ENCODE assay signal across 10 mouse cellular contexts in the genomic region with DNA sequence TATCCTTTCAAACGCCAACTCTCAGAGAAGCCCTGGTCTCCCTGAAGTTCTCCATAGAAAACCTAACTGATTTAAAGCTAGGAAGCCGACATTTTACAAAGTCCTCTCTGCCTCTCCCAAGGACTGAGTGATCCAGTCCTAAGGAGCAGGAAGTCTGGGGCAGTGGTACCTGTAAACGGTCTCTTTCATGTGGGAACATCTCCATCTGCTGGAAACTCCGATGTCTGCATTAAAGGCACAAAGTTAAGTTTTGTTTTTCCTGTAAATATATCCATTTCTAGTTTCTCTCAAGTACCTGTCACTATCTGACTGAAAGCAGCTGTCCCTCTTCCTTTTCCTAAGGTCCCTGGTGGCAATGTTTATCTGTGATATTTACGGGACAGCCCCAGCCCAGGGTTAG.
A peak's percentile ranks its signal among the peaks of the same experiment; 100 is the strongest.
DNase-seq lines count a peak whose midpoint lies in the region; ATAC-seq and TF ChIP-seq lines count a peak whose summit lies in the region.
"Had no signal": no experiment of that assay in that cellular context is flagged by ENCODE, and none has a peak within 500 bp of the region (broad histone marks: within the 10 kb centered on the region; RNA-seq: fewer than 3 reads in every experiment).

No protein-coding gene starts in this region.

- no peaks in the 10 kb centered on the region for H3K4me1 ChIP-seq in heart, postnatal 0 days (ENCODE audit: control insufficient read depth, insufficient read depth)
- H3K4me1 ChIP-seq in heart, embryonic 11.5 days (ENCODE audit: control insufficient read depth, insufficient read depth, low read length): peaks cover 26% of the 10 kb centered on the region
- peaks cover 0 to 13% of the 10 kb centered on the region in 2 experiments; a peak in 2 of 4 replicates for H3K4me1 ChIP-seq in CH12.LX (ENCODE audit: control insufficient read depth in 1 of 2, insufficient read depth in 2 of 2)
- H3K4me1 ChIP-seq in kidney, embryonic 16.5 days (ENCODE audit: insufficient read depth, low read length): peaks cover 45% of the 10 kb centered on the region

- ATAC-seq in heart, postnatal 0 days (ENCODE audit: insufficient read depth, low read depth): no peak
- no peak for ATAC-seq in heart, embryonic 11.5 days (replicated peaks; ENCODE audit: insufficient number of reproducible peaks, low FRiP score, low TSS enrichment)
- ATAC-seq in kidney, embryonic 16.5 days (ENCODE audit: low FRiP score, low TSS enrichment): peak; percentile 69

- no peak overlapping the region for H3K4me3 ChIP-seq in heart, postnatal 0 days (ENCODE audit: low read depth, low read length)
- H3K4me3 ChIP-seq in heart, embryonic 11.5 days (ENCODE audit: low read depth, low read length): no peak overlapping the region
- no peak overlapping the region for H3K4me3 ChIP-seq in CH12.LX (replicated peaks in 1 of 3; ENCODE audit: low read depth in 2 of 3, low read length in 2 of 3, poor library complexity in 1 of 3)
- H3K4me3 ChIP-seq in kidney, embryonic 16.5 days (ENCODE audit: low read length): no peak overlapping the region
- H3K4me3 ChIP-seq: liver, embryonic 15.5 days had no signal

- peak; percentile 47 for TF ChIP-seq RAD21 in CH12.LX (IDR thresholded peaks at IDR 0.05; ENCODE audit: low read depth, low read length)

- no peak overlapping the region for H3K4me2 ChIP-seq in heart, postnatal 0 days (ENCODE audit: low read depth, low read length)
- no peak overlapping the region for H3K4me2 ChIP-seq in heart, embryonic 11.5 days
- H3K4me2 ChIP-seq in CH12.LX (ENCODE audit: insufficient read depth, low read depth, poor library complexity, severe bottlenecking): no peak overlapping the region
- no peak overlapping the region for H3K4me2 ChIP-seq in kidney, embryonic 16.5 days (replicated peaks; ENCODE audit: low read depth, low read length)
- H3K4me2 ChIP-seq: liver, embryonic 15.5 days had no signal

- H3K27ac ChIP-seq in heart, postnatal 0 days (ENCODE audit: low read depth): no peak overlapping the region
- no peak overlapping the region for H3K27ac ChIP-seq in heart, embryonic 11.5 days (ENCODE audit: low read depth, low read length)
- no peak overlapping the region for H3K27ac ChIP-seq in CH12.LX (ENCODE audit: insufficient read depth, low read depth)
- H3K27ac ChIP-seq in kidney, embryonic 16.5 days (ENCODE audit: low read length): peak overlapping the region; percentile 75
- H3K27ac ChIP-seq: liver, embryonic 15.5 days had no signal

- DNase-seq in heart, postnatal 0 days (ENCODE audit: low spot score): peak; percentile 29
- DNase-seq in CH12.LX (ENCODE audit: extremely low read depth): no peak
- peak; percentile 74 for DNase-seq in embryo, embryonic 10.5 days (ENCODE audit: low spot score)
- DNase-seq in layer of hippocampus, postnatal 36 days: no peak
- DNase-seq in thymus, postnatal 0 days (ENCODE audit: low spot score): no peak
- DNase-seq in urinary bladder, postnatal 10 days (ENCODE audit: low spot score): no peak
- DNase-seq: cerebellum, adult 11-12 months had no signal

- no peaks in the 10 kb centered on the region for H3K9me3 ChIP-seq in heart, postnatal 0 days (replicated peaks; ENCODE audit: control insufficient read depth, low read length)
- H3K9me3 ChIP-seq in heart, embryonic 11.5 days (replicated peaks; ENCODE audit: control insufficient read depth, low read length): no peaks in the 10 kb centered on the region
- H3K9me3 ChIP-seq in CH12.LX (replicated peaks; ENCODE audit: low read length): no peaks in the 10 kb centered on the region
- no peaks in the 10 kb centered on the region for H3K9me3 ChIP-seq in kidney, embryonic 16.5 days (ENCODE audit: low read length)
- H3K9me3 ChIP-seq: liver, embryonic 15.5 days had no signal

- no peaks in the 10 kb centered on the region for H3K79me2 ChIP-seq in CH12.LX (replicated peaks; ENCODE audit: control insufficient read depth, extremely low read depth, insufficient read depth, poor library complexity, severe bottlenecking)

- no peak for TF ChIP-seq EP300 in heart, postnatal 0 days (IDR thresholded peaks at IDR 0.05; ENCODE audit: low read depth)
- TF ChIP-seq EP300 in CH12.LX (IDR thresholded peaks at IDR 0.05; ENCODE audit: low read length): no peak

- peak; percentile 47 for TF ChIP-seq CTCF in heart, postnatal 0 days (IDR thresholded peaks at IDR 0.05; ENCODE audit: low read depth)
- TF ChIP-seq CTCF in CH12.LX (conservative IDR thresholded peaks at IDR 0.05 in 1 of 2, IDR thresholded peaks at IDR 0.05 in 1 of 2; ENCODE audit: low read depth in 2 of 2, low read length in 2 of 2): peak; percentile 13 to 48; a peak in 2 of 4 replicates

- no peak for TF ChIP-seq POLR2A in CH12.LX (IDR thresholded peaks at IDR 0.05; ENCODE audit: low read depth, low read length)

- no peaks in the 10 kb centered on the region for H3K36me3 ChIP-seq in heart, postnatal 0 days (replicated peaks; ENCODE audit: control insufficient read depth, insufficient read depth, low read length)
- no peaks in the 10 kb centered on the region for H3K36me3 ChIP-seq in heart, embryonic 11.5 days (ENCODE audit: control insufficient read depth, insufficient read depth, low read length)
- no peaks in the 10 kb centered on the region for H3K36me3 ChIP-seq in CH12.LX (replicated peaks in 1 of 2; ENCODE audit: control insufficient read depth in 1 of 2, insufficient read depth in 1 of 2, low read length in 1 of 2)
- no peaks in the 10 kb centered on the region for H3K36me3 ChIP-seq in kidney, embryonic 16.5 days (ENCODE audit: insufficient read depth, low read length)
- H3K36me3 ChIP-seq: liver, embryonic 15.5 days had no signal

- dilution Hi-C loops in CH12.LX (cut with MboI; ENCODE audit: extremely low pct_ligation_motif_present, extremely low pct_unique_long_range_greater_than_20kb, low sequenced_read_pairs): no loop called here

- WGBS in heart, postnatal 0 days: 30% methylated on average over 5 of the region's 5 CpGs
- 21% methylated on average over 5 of the region's 5 CpGs for WGBS in heart, embryonic 11.5 days (ENCODE audit: insufficient replicate concordance)
- WGBS in kidney, embryonic 16.5 days: 11% methylated on average over 5 of the region's 5 CpGs

- H3K27me3 ChIP-seq in heart, postnatal 0 days (ENCODE audit: control insufficient read depth, insufficient read depth, low read length): no peaks in the 10 kb centered on the region
- H3K27me3 ChIP-seq in heart, embryonic 11.5 days (ENCODE audit: control insufficient read depth, insufficient read depth, low read length): no peaks in the 10 kb centered on the region
- H3K27me3 ChIP-seq in CH12.LX (replicated peaks): no peaks in the 10 kb centered on the region
- H3K27me3 ChIP-seq in kidney, embryonic 16.5 days (ENCODE audit: insufficient read depth, low read length): no peaks in the 10 kb centered on the region
- H3K27me3 ChIP-seq: liver, embryonic 15.5 days had no signal

- in situ Hi-C loops in CH12.LX (cut with MboI; ENCODE audit: low pct_ligation_motif_present, low pct_unique_long_range_greater_than_20kb, low sequenced_read_pairs): no loop called here

- H3K9ac ChIP-seq in heart, postnatal 0 days (replicated peaks; ENCODE audit: low read depth, low read length): no peak overlapping the region
- no peak overlapping the region for H3K9ac ChIP-seq in heart, embryonic 11.5 days (ENCODE audit: low read depth, low read length)
- H3K9ac ChIP-seq in CH12.LX (ENCODE audit: insufficient read depth, low read depth): no peak overlapping the region
- H3K9ac ChIP-seq in kidney, embryonic 16.5 days (replicated peaks; ENCODE audit: low read length): no peak overlapping the region
- H3K9ac ChIP-seq: liver, embryonic 15.5 days had no signal

TF ChIP-seq in CH12.LX, 34 proteins besides CTCF, POLR2A, EP300 and RAD21:
- TF ChIP-seq SMC3 (IDR thresholded peaks at IDR 0.05; ENCODE audit: low read depth, low read length) (peak; percentile 24; the same call in 1 of the 2 replicates), USF2 (conservative IDR thresholded peaks at IDR 0.05; ENCODE audit: low read depth, low read length) (no peak), PAX5 (IDR thresholded peaks at IDR 0.05; ENCODE audit: low read length) (no peak), ZKSCAN1 (IDR thresholded peaks at IDR 0.05; ENCODE audit: borderline replicate concordance, low read depth, low read length) (no peak)

Comparison
In these comparisons a context has a peak if more than half of its experiments do, and no peak if none do; other contexts are left out.
1. DNase-seq: peak in heart, postnatal 0 days (single experiment) and embryo, embryonic 10.5 days (single experiment); none in CH12.LX (single experiment), layer of hippocampus, postnatal 36 days (0 of 2), thymus, postnatal 0 days (single experiment) and urinary bladder, postnatal 10 days (single experiment).